Mouse (Mus musculus) brain, embryonic 14.5 days (tissue): ENCODE measurements around the gene Oscar. TPM values are rescaled to one million over a fixed set of nuclear protein-coding genes. Genes with fewer than 3 reads are reported as not detected.

Source experiments
- DNase-seq: peaks from one replicate; pipeline ENCODE4 v3.0.0-alpha.2; 2011; ENCODE audit warnings: low read depth
- CTCF ChIP-seq: fragments of 200-500 bp; IDR thresholded peaks from 2 replicates; pipeline ENCODE4 v1.5.1; 2012; ENCODE audit warnings: inconsistent platforms, mild to moderate bottlenecking, moderate library complexity, borderline replicate concordance; ENCODE audit not compliant: insufficient read depth, insufficient read length; ENCODE audit errors: extremely low read depth
- POLR2A ChIP-seq: fragments of 200-500 bp; IDR thresholded peaks from 2 replicates; pipeline ENCODE4 v1.6.1; 2012; ENCODE audit warnings: mild to moderate bottlenecking, inconsistent platforms, borderline replicate concordance; ENCODE audit not compliant: poor library complexity, insufficient read depth, insufficient read length, severe bottlenecking; ENCODE audit errors: extremely low read depth
- polyA plus RNA-seq: library from polyadenylated mRNA; depleted of rRNA; stranded (reverse); fragments of >200 nt; gene quantifications from 2 replicates; pipeline ENCODE4 v1.2.3, GENCODE M21; 2012; rRNA removed

Gene Oscar
- polyA plus RNA-seq: 1.7 and 1.8 TPM in 2 replicates

DNA sequence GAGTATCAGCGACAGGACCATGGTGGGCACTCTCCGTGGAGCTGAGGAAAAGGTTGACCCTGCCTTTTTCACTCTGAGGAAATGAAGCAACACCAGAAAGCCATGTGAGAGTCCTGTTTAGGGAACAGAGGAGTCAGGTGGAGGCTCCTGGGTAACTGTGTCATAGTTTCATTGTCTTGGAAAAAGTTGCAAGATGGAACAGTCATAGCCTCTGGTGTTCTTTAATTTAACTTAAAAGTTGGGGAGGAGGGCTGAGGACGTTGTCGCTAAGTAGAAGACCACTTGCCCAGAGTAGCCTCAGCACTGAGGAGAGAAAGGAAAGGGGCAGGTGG lies at the start of gene Oscar:
Oscar (minus strand) TSS at position 101 of the 332 bp plus-strand sequence.
- DNase-seq: no peak
- TF ChIP-seq CTCF (no peak), POLR2A (no peak)

DNA sequence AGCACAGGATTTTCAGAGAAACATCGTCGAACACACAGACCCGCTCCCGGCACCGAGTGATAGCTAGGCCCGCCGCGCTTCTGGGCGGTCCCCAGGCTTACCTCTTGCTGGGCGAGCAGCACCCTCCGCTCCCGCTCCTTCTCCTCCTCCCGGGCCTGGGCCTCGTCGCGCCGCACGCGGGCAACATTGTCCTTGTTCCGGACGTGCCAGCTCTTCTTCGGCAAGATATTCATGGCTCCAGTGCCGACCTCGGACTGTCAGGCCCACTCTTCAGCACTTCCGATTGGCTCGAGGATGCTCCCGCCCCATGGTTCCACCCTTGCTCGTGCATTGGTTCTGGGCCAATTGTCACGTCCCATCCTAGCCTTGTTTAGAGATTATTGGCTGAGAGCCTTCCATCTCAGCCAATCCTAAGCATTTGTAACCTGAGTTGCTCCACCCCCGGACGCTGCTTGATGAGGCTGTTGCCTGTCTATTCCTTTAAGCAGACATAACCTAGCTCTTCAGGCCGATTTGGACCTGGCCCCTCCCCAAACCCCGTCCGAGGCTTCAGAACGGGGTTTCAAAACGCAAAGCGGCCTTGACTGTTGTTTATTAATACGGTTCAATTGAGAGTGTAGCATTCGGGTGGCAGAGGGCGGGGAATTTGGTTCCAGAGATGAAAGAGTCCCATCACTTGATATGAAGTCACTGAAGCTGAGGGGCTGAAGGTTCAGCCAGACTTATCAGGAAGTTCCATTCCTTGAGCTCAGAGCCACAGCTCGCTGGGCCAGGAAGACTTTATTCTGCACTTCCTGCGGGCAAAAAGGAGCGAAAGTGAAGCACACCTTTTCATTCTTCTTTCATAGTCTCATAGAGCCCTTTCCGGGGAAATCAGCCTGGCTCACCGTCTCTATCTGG lies 49.5 kb upstream of the Oscar start, which contains the start of gene Leng1:
Leng1 (minus strand) TSS at position 626 of the 900 bp plus-strand sequence.
- DNase-seq: peak; percentile 99
- peak; percentile 48; the same call in 1 of the 2 replicates for TF ChIP-seq POLR2A
- no peak for TF ChIP-seq CTCF

DNA sequence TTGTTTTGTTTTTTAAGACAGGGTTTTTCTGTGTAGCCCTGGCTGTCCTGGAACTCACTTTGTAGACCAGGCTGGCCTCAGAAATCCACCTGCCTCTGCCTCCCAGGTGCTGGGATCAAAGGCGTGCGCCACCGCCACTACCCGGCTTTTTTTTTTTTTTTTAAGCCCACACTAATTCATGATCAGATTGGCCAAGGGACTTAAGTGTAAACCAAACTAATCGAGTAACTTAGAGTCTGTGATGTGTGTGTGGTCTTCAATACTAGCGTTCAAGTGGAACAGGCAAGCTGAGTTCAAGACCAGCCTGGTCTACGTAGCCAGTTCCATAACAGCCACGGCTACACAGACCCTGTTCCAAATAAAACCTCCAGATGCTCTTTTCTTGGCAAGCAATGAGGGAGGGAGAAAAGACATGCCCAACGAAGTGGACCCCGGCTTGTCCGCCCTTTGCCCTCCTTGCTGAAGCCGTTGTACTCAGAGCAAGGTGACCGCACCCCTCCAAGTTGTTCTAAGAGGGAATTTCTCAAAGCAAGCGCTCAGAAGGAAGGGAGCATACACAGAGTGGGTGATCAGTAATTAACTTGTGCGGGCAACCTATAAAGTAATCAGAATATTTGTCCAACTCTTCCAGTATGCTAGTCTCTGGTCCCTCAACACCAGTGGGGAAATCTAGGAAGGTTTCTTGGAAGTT lies 48.7 kb upstream of the Oscar start:
- peak; percentile 44 for DNase-seq
- TF ChIP-seq CTCF (no peak), POLR2A (no peak)

DNA sequence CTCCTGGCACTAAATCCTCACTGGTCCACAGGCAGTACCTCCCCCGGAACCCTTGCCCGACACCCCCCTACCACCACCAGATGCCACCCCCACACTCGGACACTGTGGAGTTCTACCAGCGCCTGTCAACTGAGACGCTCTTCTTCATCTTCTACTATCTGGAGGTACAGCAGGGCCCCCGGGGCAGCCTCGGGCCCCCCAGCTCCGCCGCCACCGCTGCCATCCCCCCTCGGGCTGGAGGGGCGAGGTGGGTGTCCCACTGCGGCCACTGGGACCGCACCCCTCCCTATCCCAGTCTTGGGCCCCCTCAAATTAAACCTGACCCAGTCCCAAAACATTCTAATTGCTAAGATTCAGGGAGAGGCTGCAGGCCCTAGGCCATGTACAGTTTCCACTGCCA lies 42.6 kb upstream of the Oscar start:
- no peak for TF ChIP-seq POLR2A
- no peak for TF ChIP-seq CTCF

DNA sequence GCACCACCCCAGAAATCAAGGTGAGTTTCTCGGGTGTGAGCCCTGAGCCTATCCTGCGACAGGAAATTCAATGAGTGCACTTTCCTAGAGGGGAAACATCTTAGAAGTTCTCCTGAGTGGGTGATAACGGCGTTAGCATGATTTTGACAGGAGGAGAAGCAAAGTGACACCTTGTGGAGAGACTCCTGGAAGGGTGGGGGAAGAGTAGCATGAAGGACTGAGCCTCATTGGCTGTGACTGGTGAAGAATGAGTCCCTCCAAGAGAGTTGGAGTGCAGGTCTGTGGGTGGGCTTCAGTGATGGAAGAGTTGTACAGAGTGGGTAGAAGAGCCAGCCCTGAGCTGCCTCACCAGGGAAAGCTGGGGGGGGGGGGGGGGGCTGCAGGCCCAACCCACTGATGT lies 41.0 kb upstream of the Oscar start:
- no peak for DNase-seq
- TF ChIP-seq POLR2A (no peak), CTCF (no peak)

More for the DNA sequence above, 42.6 kb upstream of the Oscar start:
- DNase-seq: no peak

DNA sequence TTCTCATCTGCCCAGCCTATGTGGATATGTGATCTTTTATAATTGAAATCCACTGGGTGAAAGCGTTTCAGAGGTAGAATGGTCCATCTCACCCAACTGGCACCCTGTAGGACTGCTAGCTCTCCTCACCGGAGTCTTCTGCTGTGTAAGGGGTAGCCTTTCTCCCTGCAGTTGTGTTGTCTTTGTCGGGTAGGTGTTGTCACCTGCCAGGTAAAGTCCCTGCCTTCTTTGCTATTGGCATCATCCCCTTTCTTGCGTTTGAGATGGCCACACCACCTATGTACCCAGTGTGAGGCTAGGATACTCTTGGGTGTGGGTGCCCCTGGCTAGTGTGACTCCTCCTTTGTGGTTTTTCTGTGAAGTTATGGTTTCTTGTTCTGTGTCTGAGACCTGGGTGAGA lies 30.7 kb upstream of the Oscar start:
- TF ChIP-seq CTCF (no peak), POLR2A (no peak)
- DNase-seq: no peak

DNA sequence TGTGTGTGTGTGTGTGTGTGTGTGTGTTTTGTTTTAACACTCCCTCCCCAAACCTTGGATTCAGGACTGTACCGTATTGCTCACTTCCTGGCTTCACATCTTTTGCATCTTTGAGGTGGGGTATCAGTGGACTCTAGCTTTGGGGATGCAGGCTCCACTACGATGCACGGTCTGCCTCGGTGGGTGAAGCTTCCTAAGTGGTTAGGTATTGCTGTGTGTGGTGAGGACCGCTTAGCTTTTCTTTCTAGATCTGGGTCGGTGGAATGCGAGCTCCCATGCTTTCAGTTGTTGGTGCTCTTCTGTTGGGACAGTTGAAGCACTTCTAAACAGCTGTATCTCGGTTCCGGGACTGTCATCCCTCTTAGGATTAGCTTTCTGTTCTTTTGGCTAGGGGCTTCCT lies 30.2 kb upstream of the Oscar start:
- TF ChIP-seq CTCF: no peak
- TF ChIP-seq POLR2A: no peak
- no peak for DNase-seq

DNA sequence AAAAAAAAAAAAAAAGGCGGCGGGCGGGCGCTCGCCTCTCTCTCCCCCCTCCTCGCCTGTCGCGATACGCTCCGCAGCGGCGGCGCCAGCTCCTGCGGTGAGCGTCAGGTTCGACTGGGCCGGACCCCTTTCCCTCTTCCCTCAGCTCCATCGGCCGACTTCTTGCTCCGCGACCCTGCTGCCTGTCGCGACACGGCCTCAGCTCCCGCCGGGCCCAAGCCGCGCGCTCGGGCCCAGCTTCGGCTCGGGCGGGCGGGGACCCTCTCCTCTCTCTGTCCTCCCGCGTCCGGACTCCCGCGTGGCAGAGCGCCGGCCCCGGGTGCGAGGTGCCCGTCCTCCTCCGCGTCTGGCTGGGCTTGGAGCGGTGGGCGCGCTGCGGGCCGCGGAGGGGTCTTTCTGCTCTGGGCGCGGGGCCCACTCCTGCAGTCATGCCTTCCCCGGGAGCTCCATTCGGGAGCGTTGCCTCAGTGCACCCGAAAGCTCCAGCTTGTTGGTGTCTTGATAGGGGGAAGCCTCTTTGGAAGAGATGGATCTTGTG lies 29.6 kb upstream of the Oscar start:
- no peak for DNase-seq
- TF ChIP-seq POLR2A (no peak), CTCF (no peak)

DNA sequence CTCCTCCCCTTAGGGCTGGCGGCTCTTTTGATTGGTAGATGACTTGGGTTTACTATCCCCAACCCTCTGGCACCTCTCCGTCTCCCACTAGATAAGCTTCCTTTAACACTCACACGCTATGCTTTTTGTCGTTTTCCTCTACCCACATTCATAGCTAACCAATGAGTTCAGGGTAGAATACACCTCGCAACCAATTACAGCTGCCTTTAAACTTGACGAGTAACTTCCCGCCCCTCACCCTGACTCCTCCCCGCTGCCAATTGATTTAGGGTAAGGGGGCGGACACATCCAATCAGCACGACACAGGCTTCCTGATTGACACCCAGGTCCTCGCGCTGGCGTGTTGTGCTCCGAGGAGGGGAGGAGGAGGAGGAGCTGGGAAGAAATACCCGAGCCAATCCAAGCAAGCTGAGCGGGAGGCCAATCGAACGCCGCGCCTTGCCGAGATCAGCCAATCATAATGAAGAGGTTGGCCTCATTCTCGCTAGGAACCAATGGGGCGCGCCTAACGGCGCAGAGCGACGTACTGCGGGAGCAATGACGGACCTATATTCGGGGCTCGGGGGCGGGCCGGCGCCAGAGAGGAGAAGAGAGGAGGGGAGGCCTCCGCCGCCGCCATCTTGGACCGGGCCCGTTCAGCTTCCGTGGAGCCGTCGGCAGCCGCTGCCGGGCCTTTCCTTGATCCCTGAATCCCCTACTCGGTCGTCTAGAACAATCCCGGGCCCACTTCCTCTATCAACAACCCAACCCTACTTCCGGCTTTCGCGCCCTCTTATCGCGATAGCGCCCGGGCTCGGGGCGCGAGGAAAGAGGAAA lies 28.9 kb upstream of the Oscar start, which contains the start of gene Cnot3:
Cnot3 (plus strand) TSS at position 597 of the 816 bp plus-strand sequence.
- peak; percentile 83; the same call in 1 of the 2 replicates for TF ChIP-seq POLR2A
- no peak for TF ChIP-seq CTCF
- peak; percentile 100 for DNase-seq

DNA sequence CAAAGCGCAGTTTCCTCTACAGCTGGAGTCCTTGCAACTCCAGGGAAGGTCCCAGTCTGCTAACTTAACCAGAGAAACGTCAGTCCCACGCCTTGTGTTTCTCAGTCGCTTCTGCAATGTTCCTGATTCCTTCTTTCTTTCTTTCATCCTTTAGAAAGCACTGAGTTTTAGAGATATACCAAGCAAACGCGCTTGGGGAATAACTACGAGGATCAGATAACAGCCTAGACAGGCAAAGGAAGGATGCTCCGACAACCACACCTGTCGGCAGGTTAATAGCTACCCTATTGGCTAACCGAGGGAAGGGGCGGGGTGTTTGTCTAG lies 28.4 kb upstream of the Oscar start:
- TF ChIP-seq CTCF (no peak), POLR2A (no peak)
- DNase-seq: no peak

DNA sequence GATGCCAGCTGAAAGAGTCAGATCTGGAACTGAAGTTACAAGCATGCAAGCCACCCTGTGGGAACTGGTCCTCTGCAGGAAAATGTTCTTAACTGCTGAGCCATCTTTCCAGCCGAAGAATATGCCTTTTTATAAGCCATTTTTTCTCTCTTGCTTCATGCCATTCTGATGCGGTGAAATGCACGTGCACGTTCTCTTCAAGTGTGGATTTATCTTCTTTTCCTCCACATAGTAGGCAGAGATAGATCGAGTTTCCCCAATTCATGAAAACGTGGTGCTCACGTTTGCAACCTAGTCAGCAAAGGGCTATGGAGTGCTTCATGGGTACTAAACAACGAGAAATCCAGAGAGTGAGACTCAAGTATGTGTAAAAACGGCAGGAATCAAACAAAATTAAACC lies 27.9 kb upstream of the Oscar start:
- no peak for DNase-seq
- TF ChIP-seq CTCF: no peak
- no peak for TF ChIP-seq POLR2A

DNA sequence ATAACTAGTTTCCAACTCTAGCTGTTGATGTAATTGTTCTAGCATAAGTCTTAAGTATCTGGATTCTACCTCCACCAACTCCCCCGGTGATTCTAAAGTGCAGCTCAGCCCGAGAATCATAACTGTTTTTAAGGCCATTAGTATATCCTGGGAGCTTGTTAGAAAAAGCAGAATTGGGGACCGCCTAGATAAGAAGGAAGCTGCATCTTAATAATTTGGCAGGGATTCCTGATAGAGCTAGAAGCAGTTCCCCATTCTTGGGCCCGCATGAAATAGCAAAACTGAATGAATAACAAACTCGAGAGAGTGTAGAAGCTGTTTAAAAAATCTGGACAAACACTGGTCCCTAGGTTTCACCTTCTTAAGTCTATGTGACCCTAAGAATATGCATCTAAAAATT lies 27.5 kb upstream of the Oscar start:
- TF ChIP-seq CTCF (no peak), POLR2A (no peak)
- DNase-seq: no peak
